Mouse (Mus musculus) pancreas, adult 10 weeks (tissue): ENCODE results near the gene Gm49337. TPM values are rescaled to one million over a fixed set of nuclear protein-coding genes. Genes with fewer than 3 reads are reported as not detected.

Experiments
- polyA plus RNA-seq: library from polyadenylated mRNA; stranded (reverse); fragments of 350-450 nt; fragmentation: Illumina TruSeq; extraction: RNeasy Lipid Tissue Mini Kit (QIAGEN cat#74804); gene quantifications from one replicate; pipeline ENCODE4 v1.2.3, GENCODE M21; 2015; ENCODE audit warnings: low read depth, low replicate concordance; ENCODE audit not compliant: insufficient read depth

The Gm49337 gene
- not detected for polyA plus RNA-seq

GRCm38 (mm10) chr4:116173072-116173471, at the start of gene Gm49337, which contains the start of gene 1700042G07Rik:
Gene Gm49337, plus strand, starts transcription at chr4:116173384.
Gene 1700042G07Rik, plus strand, starts transcription at chr4:116173372.

GRCm38 (mm10) chr4:116123602-116124519, 49.3 kb upstream of the Gm49337 start, which contains the start of the genes Rad54l and Pomgnt1:
Gene Rad54l, minus strand, starts transcription at chr4:116123690.
Gene Pomgnt1, plus strand, starts transcription at chr4:116123840.

GRCm38 (mm10) chr4:116151238-116151637, 21.9 kb upstream of the Gm49337 start, which contains the start of gene Lurap1:
Gene Lurap1, minus strand, starts transcription at chr4:116151338.

DNA sequence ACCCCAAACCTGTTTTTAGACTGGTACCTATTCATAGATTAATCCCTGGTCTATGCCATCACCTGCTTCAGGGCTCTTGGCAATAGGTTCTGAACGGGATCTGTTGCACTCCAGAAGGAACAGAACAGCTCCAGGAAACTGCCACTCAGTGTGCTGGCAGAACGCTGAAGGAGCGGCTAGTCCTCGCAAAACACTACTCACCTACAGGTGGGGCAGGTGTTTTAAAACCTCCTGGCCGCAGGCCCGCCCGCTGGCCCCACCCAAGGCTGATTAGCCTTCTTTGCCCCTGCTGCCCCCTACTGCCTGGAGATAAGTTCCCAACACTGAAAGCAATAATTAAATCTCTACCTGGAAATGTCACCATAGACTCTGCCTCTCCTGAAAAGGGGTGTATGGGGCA, 5.8 kb upstream of the Gm49337 start, which contains the start of gene Tspan1:
Tspan1 (minus strand) TSS at position 198 of the 400 bp plus-strand sequence.

DNA sequence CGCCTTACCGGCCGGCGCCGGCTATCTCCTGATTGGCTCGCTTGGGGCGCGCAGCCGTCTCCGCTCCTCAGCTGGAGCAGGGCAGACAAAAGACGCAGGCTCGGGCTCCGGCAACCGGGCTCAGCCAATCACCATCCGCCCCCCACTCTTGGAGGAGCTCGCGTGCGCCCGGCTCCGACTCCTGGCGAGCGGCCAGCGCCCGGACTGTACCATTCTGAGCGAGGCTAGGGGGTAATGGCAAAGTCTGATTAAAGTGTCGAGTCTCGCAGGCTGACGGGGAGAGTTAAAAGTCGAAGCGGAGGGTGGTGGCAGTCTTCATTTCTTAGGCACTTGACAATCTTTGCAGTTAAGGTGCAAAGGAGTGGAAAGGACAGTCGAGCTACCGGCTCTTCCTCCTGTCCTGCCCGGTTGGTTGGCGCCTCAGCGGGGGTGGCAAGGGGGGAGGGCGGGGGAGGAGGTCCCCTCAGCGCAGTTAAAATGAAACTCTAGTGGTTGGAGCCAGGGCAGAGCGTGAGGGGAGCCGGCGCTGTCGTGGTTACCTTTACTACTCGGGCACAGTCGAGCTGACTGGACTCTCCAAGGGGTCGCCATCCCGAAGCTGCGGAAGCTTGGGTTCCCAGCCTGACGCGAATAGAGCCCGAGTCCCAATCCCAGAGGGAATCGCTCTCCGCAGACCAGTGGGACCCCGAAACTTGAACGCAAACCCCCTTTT, 48.1 kb downstream of the Gm49337 start, which contains the start of gene Pik3r3:
Pik3r3 (plus strand) TSS at position 479 of the 712 bp plus-strand sequence.

Other genes with a start within 250 kb of the Gm49337 start
- gene Dmbx1, start 233.5 kb upstream of the Gm49337 start, polyA plus RNA-seq: not detected
- 6.7 TPM for gene Faah, start 155.5 kb upstream of the Gm49337 start, polyA plus RNA-seq
- gene Nsun4, start 119.5 kb upstream of the Gm49337 start, polyA plus RNA-seq: 3.8 TPM
- 206 TPM for gene Uqcrh, start 98.3 kb upstream of the Gm49337 start, polyA plus RNA-seq
- 7.6 TPM for gene Lrrc41, start 98.1 kb upstream of the Gm49337 start, polyA plus RNA-seq
- gene Rad54l, start 49.7 kb upstream of the Gm49337 start, polyA plus RNA-seq: not detected
- 20.5 TPM for gene Pomgnt1, start 49.5 kb upstream of the Gm49337 start, polyA plus RNA-seq
- gene Lurap1, start 22.0 kb upstream of the Gm49337 start, polyA plus RNA-seq: 2.0 TPM
- 0.89 TPM for gene Tspan1, start 5.8 kb upstream of the Gm49337 start, polyA plus RNA-seq
- gene 1700042G07Rik, start within 50 bp of the Gm49337 start, polyA plus RNA-seq: not detected
- 3.6 TPM for gene Pik3r3, start 48.2 kb downstream of the Gm49337 start, polyA plus RNA-seq